Mouse (Mus musculus) MEL-GATA-1-ER (cell line): ENCODE data around the gene Rps6.
A peak's percentile ranks its signal among the peaks of the same experiment; 100 is the strongest.

Experiments used
- DNase-seq: peaks from one replicate; pipeline ENCODE4 v3.0.0-alpha.2; 2012; ENCODE audit warnings: low read depth; ENCODE audit errors: extremely low read depth

The Rps6 gene

DNA sequence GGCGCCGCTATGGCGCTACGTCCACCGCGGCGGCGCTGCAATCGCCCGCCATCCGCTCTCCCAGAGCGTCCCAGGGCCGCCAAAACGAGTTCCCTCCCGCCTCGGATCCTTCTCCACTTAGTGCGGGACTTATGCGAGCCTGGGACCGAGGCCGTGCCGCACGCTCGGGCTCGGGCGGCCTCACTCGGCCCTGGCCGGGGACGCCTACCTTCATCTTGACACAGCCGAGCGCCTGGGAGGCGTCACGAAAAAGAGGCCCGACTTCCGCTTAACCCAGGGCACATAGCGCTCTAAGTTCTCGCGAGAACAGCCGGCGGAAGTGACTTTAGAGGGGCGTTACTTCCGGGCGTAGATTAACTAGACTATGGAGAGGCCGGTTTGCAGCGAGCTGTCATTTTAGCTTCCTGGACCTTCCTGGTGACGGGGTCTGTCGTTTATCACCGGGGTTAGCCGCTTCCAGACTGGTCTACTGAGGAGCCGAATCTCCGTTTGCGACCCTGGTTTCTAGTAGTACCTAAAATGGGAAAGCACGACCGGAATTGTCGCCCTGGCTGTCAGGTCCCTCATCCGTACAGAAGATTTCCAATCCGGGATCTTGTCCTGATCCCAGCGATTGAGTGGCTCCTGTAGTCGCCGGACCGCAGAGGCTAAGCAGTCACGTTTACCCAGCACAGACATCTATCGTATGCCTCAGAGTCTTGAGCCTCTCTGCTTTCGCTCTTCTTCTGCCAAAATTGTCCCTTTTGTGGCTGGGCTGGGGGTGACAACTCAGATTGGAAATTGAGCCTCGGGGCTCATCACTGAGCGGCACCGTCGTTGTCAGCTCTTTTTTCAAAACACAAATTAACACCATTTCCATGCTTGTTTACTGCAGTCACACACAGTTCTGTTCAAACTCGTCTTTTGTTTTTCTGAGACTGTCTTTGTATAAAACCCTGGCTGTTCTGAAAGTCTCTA is at the start of gene Rps6:
TSS of gene Rps6 (minus strand) at position 300 of the 957 bp plus-strand sequence.
- peak; percentile 81 for DNase-seq

DNA sequence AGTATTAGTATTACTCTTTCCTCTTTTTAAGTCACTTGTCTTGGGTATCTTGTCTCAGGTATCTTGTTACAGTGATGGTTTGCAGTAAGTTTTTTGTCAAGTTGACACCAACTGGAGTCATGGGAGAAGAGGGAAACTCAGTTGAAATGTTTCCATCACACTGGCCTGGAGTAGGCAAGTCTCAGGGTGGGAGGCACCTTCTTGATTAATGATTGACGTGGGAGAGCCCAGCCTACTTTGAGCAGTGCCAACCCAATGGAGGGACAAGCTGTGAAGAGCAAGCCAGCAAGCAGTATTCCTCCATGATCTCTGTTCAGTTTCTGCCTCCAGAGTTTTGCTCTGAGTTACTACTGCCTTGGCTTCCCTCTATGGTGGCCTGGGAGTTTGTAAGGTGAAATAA is 48.7 kb upstream of the Rps6 start:
- DNase-seq: no peak

DNA sequence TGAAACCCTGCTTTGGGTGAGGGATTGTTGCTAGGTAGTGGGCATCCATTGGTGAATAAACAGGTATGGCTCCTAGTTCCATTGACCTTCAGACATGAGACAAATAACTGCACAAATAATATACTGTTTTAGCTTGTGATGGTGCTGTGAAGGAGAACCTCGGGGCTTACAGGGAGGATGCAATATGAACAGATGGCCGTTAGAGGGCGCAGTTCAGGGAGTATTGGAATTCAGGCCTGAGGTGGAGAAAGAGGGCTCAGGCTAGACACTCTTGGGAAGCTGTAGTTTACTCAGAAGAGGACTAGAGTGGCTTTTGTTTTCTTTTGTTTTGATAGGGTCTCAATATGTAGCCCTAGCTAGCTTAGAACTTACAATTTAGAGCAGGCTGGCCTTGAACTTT is 47.8 kb upstream of the Rps6 start:
- DNase-seq: peak; percentile 30

DNA sequence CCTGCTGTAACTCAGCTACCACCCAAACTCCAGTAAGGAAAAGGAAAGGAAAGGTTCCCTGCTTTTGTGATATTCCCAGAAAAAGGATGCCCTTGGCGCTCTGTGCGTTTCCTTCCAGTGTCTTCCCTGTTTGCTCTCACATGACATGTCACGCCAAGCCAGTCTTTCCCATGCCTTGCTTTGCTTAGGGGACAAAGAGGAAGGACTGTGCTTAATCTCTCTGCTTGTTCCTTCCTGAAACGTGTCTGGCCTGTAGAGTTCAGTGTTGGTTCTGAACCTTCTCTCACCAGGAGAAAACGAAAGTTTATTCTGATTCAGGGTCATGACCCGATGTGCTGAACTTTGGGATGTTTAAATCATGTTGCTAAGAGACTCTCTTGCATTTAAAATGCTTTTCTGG is 45.1 kb upstream of the Rps6 start:
- peak; percentile 36 for DNase-seq

DNA sequence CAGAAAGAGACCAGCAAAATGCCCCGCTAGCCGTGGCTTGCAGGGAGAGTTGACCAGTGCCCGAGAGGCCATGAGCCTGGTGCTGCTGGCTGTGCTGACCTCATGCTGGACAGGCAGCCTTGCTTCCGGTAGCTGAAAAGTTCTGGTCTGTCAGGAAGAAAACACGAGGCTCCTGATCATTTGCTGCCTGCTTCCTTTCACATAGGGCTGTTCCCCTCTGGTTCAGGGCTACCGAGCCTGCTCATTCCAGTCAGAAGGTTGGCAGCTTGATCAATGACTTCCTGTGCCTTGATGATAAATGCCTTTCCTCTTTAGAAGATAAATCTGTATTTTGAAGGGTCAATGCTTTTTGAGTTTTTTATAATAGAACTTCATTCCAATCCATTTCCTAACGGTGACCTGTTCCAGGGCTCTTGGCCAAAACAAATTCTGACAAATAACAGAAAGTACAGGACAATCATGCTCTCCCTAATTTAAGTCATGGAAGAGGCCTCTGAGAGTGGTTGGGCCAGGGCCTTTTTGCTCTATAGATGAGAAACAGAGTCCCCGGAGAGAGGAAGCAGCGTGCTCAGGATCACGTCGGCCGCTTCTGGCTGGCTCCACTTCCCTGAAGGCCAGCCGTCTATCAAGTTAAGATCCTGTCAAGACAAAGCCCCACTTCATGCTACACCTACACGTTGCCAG is 41.7 kb upstream of the Rps6 start:
- DNase-seq: no peak

DNA sequence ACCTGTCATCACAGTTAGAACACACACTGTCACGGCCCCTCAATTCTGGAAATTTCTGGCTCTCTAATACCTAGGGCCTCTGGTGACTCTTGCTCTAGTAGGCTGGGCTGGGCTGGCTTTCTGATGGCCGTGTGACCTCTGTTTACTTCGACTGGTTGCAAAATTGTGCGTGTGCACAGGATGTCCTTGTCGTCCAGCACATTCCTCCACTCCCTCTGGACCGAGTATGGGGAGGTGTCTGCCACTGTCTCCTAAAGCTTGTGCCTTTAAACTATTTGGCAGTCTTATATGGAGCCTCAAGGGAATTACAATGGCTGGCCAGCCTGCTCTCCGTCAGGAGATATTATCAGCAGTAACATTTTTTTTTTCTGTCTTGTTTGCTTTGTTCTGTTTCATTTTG is 40.2 kb upstream of the Rps6 start:
- no peak for DNase-seq

DNA sequence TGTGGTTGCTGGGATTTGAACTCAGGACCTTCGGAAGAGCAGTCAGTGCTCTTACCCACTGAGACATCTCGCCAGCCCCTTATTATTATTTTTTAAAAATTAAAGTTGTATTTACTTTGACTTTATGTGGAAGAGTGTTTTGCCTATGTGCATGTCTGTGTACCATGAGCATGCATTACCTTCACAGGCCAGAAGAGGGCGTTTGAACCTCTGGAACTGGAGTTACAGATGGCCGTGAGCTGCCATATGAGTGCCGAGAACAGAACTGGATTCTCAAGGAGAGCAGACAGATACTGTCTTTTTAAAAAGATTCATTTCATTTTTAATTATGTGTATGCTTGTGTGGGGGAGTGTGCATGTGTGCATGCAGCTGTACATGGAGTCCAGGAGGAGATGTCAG is 30.7 kb upstream of the Rps6 start:
- peak; percentile 34 for DNase-seq

DNA sequence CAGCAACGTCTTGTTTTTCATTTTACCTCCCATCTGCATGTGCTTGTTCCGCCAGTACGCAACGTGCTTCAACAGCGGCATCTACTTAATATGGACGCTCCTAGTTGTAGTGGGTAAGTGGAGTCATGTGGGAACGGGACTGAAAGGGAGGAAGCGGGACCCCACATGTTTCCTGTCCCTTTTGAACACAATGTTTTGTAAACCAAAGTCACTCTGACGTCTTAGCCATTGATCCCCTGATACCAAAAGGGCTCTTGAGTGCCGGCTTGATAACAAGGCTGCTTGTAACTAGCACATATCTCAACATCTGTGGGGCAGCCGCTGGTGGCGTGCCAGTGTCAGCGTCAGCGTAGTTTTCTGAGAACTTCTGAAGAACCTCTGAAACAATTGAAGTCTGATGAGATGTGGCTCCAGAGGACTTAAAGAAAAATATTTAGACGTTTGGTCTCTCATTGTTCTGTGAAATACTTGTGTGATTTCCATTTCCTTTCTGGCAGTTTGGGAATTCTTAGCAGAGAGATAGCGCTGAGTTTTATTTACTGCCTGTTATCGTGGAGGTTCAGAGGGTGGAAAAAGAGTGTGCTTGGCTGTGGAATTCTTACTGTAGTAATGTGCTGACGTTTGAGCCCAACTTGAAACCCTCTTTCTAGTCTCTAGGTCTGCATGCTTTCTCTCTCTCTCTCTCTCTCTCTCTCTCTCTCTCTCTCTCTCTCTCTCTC is 29.1 kb upstream of the Rps6 start:
- DNase-seq: peak; percentile 66

DNA sequence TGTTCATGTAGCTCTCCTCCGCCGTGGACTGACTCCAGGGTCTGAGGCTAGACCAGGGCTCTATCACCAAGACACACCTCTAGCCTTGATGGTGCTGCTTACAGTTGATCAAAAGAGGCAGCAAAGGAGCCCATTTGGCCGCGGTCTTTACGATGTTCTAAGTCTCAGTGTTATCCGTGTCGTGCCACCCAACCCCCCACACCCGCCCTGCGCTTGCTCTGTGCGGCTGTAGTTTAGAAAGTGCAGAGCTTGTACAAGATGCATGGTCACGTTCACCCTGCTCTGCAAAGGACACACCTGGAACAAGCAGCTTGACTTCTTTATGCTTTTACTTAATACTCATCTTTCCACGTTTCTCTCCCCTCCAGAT is 28.6 kb upstream of the Rps6 start:
- no peak for DNase-seq

DNA sequence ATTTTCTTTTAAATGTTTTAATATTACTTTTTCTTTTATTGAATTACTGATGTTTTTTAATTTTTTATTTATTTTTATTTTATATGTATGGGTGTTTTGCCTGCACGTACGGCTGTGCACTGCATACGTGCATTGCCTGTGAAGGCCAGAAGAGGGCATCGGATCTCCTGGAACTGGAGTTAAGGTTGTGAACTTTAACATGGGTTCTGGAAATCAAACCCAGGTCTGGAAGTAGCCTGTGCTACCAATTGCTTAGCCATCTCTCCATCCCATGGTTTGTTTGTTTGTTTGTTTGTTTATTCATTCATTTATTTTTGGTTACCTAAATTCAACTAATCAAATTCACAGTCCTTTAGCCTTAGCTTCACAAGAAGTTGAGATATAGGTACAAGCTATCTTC is 27.7 kb upstream of the Rps6 start:
- DNase-seq: peak; percentile 39

DNA sequence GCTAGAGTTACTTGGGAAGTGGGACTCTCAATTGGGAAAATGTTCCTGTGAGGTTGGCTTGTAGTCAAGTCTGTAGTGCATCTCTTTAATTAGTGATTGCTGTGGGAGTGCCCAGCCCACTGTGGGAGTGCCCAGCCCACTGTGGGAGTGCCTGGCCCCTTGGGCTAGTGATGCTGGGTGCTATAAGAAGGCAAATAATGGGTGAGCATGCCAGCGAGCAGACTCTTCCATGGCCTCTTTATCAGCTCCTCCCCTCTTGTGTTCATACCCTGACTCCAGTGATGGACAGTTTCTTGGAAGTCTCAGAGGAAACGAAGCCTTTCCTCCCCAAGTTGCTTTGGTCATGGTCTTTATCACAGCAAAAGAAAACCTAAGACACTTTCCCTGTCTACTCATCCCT is 25.2 kb upstream of the Rps6 start:
- DNase-seq: no peak

DNA sequence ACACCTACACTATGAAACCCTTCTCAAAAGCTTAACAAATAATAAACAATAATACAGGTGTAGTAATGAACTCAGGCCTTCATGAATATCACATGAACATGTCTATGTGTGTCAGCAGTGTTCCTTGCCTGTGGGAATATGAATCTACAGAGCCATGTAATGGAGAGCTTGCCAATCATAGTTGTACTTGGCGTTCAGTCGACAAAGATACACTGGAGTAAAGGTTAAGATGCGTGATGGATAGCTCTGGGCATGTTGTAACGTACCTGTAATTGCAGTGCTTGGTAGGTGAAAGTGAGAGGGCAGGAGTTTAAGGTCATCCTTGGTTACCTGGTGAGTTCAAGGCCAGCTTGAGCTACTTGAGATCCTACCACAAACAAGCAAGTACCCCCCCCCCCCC is 24.0 kb upstream of the Rps6 start:
- DNase-seq: no peak

DNA sequence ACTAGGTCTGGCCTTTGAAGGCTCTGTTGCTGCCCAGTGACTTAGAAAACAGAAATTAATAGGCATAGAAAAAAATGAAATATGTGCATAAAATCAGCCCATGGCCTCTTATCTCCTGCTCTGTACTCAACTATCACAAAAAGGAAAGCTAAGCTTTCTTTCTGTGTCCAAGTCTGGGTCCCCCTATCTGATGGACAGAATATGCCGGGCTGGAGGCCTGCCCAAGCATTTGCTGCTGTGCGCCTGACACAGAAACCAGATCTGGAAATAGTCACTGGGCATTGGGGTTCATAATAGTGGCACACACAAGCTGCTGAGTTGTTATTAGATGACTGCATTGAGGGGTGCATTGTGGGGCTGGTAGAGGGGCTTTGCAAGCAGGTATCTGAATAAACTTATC is 22.3 kb upstream of the Rps6 start:
- DNase-seq: no peak

DNA sequence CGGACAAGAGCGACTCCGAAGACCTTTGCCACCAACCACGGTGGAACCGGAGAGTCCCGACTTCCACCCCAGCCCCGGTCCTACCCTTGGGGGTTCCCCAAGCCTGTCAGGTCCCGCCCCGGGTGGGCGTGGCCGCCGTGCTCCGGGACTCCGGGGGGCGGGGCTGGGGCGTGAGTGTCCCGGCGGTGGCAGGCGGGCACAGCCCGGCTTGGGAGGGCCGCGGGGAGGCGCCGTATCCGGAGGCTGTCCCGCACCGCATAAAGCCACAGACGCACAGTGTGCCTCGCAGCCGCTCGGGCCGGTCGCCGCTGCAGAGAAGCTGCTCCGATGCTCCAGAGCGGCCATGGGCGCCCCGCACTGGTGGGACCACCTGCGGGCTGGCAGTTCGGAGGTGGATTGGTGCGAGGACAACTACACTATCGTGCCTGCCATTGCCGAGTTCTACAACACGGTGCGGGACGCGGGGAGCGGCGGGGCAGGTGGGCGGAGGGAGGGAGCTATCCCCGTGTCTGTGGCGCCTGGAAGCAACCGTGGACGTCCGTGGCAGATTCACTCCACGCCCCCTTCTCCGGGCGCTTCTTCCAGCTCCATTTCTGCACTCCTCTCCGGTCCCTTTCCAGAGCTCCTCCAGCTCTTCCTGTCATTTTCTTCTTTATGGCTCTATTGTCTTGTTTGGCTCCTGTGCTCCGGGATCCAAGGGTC is 17.1 kb upstream of the Rps6 start, which contains the start of gene Acer2:
TSS of gene Acer2 (plus strand) at position 251 of the 702 bp plus-strand sequence.
- no peak for DNase-seq

DNA sequence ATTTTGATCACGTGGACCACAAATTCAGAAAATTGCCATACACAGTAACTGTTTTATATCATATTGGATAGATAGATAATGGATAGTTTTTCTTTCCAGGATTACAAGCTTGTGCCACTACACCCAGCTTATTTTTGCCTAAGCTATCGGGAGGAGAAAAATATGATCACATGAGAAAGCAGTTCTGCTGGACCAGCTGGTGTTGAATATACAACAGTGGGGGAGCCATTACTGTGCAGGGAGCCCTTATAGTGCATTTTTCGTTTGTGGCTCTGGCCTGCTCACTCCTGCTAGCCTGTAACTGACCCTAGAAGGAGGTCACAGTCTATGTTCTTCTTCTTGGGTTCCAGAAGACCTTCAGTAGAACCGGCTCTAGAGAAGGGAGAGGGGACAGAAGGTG is 15.9 kb upstream of the Rps6 start:
- no peak for DNase-seq

DNA sequence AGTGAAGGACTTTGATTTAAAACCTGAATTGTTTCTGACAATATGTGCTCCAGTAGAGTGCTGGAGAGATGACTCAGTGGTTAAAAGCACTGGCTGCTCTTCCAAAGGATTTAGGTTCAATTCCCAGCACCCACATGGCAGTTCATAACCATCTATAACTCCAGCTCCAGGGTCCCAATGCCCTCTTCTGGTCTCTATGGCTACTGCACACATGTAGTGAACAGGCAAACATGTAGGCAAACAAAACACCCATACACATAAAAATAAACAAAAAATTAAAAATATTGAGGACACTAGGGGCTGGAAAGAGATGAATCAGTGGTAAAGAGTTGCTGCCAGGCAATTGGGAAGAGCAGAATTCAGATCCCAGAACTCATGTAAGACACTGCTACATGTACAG is 14.8 kb upstream of the Rps6 start:
- DNase-seq: no peak

DNA sequence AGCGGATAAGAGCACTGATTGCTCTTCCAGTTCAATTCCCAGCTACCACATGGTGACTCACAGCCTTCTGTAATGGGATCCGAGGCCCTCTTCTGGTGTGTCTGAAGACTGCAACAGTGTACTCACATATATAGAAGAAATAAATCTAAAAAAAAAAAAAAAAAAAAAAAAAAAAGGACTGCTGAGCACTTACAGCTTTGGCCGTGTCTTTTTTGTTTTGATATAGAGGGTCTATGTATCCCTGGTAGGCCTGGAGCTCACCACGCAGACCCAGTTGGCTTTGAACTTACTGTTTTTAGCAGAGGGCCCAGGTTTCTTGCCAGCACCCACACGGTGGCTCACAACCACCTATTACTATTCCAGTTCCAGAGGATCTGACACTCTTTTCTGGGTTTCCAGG is 6.9 kb upstream of the Rps6 start:
- no peak for DNase-seq

DNA sequence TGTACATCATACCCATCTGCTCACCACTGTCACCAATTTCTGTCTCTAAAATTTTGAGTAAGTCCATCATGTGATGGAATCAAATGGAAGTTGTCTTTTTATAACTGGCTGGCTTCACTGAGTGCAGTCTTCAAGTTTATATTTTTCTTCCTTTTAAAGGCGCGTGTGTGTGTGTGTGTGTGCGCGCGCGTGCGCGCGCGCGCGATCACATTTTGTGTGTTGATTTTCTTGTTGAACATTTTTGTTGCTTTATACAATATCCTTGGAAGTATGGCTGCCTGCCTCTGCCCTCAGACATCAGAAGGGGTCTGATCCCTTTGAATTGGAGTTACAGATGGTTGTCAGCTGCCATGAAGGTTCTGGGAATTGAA is 843 bp upstream of the Rps6 start:
- no peak for DNase-seq

DNA sequence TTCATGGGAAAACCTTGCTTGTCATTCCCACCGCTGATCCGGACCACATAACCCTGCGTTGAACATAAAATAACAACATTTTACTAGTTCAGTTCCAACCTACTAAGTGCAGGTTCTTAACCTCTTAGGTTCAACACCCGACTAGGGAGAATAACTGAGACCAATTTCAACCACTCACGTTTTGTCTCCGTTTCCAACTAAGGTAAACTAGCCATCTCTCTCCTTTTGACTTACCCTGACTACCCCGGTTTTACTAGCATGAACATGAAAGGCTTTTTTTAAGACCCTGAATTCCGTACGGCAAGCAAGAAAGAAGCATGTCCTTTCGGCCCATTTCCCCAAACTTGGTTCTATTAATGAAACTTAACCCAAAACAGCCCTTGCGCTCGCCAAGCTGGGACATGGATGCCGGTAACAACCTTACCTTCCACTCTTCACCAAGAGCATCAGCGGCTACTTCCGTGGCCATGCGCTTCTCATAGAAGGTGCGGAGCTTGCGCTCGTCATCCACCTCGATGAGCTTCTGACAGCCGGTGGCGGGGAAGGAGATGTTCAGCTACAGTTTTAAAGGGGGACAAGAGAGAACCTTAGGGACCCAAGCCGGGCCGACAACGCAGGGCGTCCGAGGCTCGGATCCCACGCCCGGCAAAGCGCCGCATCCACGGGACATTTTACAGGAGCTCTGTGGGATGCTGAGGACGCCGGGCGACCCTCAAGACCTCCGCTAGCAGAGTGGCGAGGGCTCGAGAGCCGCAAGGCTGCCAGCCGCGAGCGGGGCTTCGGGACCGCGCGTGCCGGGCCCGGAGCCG is 704 bp downstream of the Rps6 start:
- no peak for DNase-seq

DNA sequence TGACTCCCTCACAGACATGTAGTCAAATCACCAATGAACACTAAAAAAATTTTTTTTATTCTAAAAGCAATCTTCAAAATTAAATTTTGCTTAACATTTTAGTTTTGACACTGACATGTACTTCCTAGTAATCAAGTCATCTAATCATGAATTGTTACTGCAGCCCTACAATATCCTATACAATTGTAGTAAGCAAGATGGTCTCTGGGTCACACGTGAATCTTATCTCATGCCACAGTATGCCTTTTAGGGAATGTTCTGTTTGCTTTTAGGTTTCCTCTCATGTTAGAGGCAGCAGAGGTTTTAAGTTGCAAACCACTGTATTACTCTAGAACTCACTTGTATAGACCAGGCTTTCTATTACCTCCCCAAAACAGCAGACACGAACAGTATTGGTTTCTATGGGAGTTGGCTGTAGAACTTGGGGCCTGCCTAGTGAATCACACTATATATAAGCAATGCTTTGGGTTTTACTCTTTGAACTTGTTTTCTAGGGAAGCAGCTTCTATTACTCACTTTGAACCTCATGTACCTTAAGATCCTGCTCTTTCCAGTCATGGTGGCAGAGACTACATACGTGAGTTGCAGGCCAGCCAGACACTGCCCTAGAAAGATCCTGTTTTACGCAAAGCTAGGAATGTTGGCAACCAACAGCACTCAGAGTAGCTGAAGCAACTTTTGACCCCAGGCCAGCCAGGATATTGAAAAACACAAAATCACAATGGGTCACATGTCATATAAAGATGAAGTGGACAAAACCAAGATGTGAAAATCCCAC is 4.2 kb downstream of the Rps6 start:
- no peak for DNase-seq
